Mouse (Mus musculus): ENCODE results near the gene Mettl25.

DNA sequence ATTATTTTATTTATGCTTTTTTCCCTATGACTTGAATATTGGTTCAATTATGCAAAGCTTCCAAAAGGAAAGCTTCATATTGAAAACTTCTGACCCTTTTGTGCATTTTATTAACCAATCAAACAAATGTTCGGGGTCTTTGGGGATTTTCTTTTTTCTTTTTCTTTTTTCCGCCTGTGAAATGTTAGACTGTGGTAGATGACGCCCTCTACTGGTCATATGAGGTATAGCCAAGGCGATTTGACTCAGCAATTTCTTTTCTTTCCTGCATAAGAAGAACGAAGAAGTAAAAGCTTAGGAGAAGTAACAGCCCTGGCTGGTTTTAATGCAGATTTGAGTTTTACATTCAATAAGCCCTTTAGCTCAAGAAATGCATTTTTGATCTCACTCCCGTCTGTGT is 126.3 kb downstream of the Mettl25 start:
- TF ChIP-seq CTCF (conservative IDR thresholded peaks at IDR 0.05; ENCODE audit: low read length), result peak; percentile 97
- TF ChIP-seq POU5F1 (IDR thresholded peaks at IDR 0.05; ENCODE audit: borderline replicate concordance, low read length), result no peak

All from E14TG2a.4 (cell line).